Mouse (Mus musculus) retina, adult 2 months (tissue): ENCODE results near the gene Atf6b.

Source experiments
- DNase-seq: peaks from one replicate; pipeline ENCODE4 v3.0.0-alpha.2; 2012; ENCODE audit warnings: low read depth, low spot score

The Atf6b gene

DNA sequence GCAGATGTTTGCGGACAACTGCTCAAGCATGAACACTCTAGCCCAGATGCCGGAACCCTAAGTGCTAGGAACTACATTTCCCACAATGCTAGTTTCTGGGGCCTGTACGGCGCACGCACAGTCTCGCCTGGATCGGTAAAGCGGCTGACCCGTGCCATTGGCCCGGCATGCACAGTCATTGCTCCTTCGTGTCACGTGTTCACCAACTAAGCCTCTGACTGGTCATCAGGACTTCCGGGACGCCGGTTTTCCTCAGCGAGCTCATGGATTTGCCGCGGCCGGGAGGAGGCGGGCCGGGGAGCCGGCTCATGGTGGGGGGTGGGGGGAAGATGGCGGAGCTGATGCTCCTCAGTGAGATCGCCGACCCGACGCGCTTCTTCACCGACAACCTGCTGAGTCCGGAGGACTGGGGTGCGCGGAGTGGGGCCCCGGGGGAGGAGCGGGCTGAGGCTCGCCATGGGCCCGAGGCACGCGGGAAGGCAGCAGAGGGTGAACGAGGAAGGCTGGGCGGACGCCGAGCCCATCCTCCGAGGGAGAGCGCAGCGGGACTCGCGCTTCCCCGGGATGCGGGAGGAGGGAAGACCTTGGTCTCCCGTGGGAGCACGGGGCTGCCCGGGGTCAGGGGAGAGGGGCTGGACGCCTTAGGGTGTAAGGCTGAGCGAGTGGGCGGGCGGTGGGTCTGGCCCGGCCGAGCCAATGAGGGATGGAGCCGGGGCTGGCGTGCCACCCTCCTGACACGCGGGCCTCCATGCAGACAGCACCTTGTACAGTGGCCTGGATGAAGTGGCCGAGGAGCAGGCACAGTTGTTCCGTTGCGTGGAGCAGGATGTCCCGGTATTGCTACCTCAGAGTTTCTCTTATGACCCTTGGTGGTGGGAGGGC is at the start of gene Atf6b:
TSS of gene Atf6b (plus strand) at position 241 of the 882 bp plus-strand sequence.
- peak; percentile 95 for DNase-seq

DNA sequence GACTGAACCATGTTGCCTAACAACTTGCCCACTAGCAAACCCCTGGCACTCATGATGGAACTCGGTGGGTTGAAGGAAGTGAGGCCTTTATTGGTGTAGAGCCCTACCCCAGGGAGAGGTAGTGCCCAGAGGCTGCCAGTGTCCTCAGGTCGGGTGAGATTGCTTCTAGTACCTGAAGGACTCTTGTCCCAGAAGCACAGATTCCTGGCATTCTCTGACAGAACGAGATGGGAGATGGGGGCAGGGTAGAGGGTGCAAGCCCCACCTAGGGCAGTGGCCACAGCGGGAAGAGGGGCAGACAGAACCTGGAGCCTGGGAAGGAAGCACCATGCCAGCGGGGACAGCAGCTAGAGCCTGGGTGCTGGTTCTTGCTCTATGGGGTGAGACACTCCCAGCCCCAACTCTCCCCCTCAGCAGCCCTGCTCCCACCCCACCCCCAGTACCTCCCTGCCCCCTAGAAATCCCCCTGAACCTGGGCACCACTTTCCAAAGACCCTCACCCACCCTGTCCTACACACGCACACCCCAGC is 49.3 kb upstream of the Atf6b start, which contains the start of gene Ager:
TSS of gene Ager (plus strand) at position 297 of the 530 bp plus-strand sequence.
- no peak for DNase-seq

DNA sequence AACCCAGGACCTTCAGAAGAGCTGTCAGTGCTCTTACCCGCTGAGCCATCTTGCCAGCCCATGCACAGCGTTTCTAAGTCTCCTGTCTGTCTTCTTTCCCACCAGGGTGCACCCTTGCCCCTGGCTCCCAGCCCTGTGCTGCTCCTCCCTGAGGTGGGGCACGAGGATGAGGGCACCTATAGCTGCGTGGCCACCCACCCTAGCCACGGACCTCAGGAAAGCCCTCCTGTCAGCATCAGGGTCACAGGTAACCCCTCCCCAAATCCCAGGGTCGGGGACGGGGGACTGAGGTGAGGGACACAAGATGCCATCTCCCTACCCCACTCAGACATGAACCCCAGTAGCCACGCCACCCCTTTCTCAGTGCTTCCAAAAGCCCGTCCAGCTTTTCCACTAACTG is 47.1 kb upstream of the Atf6b start:
- no peak for DNase-seq

DNA sequence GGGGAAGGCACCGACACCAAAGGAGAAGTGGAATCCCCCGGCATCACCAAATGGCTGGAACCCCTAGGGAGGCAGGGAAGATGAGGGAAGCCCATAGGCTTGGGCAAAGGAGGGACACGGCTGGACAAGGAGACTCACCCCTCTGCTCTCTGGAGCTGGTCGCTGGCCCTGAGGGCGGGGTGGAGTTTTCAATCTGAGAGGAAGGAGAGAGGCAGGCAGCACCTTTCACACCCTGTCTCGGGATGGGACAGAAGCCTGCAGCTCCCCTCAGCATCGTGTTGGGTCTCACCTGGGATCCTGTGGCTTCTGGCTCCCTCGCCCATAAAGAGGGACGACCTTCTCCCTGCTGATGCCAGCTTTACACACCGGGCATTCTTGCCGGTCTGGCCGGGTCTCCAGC is 45.1 kb upstream of the Atf6b start:
- DNase-seq, result no peak

DNA sequence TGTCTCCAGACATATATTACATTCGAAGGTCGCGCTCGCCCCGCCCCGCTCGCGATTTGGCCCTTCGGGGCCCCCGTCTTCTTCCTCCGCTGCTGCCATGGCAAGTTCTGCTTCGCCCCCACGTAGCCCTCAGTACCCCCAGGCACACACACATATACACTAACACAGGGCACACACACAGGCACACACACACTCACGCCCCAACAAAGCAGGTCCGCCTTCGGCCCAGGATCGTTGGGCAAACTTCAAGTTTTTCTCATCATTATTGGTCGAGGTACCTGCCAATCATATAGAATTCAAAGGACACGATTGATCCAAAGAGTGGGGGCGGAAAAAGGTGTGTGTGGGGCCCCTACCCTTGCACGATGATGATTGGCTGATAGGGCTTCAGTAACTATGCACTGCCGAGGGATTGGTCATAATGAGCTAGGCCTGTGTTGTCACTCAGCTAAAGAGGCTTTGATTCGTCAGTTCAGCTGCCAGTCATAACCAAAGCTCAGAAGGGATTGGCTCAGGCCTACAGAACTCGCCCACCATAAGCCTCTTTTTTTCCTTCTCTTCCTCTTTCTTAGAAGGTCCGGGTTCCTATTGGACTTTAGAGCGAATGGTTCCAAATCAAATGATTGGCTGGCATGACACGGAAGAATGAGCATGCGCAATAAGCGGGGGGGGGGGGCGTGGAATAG is 43.4 kb upstream of the Atf6b start, which contains the start of gene Rnf5:
TSS of gene Rnf5 (minus strand) at position 316 of the 686 bp plus-strand sequence.
- peak; percentile 100 for DNase-seq

DNA sequence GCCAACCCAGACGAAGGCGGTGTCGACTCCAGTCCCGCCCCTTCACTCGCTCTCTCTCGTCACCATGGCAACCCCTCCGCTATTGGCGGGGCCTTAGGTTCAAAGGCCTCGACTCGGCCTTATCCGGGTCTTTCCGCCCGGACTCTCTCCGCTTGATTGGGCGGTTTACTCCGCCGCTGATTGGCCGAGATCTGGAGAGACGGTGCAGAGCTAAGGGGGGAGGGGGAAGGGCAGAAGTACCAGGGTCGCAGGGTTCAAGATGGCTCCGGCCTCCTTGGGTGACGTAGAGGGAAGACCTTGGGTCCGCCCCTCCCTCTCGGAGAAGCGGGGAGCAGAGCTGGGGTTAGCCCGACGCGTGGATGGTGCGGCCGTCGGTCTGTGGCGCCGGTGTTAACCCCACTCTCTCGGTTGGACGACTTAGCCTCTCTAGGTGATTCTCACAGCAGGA is 42.9 kb upstream of the Atf6b start, which contains the start of gene Agpat1:
TSS of gene Agpat1 (plus strand) at position 202 of the 448 bp plus-strand sequence.
- peak; percentile 100 for DNase-seq

DNA sequence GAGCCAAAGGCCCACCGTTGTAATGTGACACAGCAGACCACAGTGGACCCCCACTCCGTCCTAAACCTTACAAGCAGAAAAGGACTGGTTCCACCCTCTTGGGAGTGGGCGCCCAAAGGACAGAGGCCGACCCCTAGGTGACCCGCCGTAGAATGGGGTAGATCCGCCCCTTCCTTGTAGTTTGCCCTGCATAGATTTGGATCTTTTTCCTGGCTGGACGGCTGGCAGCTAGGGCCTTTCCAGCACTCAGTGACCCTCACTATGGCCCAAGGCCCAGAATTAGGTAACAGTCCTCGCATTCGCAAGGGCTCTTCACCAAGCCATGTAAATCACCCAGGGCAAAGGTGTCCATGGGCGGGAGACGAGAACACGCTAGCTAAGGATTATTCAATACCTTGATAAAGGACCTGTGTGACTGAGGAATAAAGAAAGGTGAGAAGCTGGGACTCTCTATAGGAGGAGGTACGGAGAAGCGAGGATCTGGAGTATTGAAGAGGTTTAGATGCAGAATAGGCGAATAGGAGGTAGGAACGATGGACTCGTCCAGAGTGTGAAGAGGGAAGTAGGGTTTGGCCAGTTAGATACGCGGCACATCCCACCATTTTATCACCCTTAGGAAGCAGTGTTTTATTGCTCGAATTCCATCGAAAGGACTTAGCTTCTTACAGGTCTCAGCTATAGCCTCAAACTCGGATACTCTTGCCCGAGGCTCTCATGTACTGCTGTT is 42.3 kb upstream of the Atf6b start:
- no peak for DNase-seq

DNA sequence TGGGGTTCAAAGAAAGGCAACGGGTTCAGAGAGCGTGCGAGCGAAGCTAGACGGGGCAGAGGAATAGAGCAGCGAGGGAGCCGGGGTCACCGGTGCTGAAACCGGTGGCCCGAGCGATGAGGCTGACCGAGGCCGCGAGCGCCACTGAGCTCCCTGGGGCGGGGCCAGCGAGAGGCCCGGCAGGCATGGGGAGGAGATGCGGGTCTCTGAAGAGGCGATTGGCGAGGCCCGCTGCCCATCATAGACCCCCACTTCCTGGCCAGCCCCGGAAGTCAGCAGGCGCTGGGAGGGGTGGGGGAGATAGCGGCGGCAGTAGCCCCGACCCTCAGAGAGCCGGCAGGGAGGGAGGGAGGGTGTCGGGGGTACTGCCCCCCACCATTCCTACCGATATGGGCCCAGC is 41.3 kb upstream of the Atf6b start:
- peak; percentile 85 for DNase-seq

DNA sequence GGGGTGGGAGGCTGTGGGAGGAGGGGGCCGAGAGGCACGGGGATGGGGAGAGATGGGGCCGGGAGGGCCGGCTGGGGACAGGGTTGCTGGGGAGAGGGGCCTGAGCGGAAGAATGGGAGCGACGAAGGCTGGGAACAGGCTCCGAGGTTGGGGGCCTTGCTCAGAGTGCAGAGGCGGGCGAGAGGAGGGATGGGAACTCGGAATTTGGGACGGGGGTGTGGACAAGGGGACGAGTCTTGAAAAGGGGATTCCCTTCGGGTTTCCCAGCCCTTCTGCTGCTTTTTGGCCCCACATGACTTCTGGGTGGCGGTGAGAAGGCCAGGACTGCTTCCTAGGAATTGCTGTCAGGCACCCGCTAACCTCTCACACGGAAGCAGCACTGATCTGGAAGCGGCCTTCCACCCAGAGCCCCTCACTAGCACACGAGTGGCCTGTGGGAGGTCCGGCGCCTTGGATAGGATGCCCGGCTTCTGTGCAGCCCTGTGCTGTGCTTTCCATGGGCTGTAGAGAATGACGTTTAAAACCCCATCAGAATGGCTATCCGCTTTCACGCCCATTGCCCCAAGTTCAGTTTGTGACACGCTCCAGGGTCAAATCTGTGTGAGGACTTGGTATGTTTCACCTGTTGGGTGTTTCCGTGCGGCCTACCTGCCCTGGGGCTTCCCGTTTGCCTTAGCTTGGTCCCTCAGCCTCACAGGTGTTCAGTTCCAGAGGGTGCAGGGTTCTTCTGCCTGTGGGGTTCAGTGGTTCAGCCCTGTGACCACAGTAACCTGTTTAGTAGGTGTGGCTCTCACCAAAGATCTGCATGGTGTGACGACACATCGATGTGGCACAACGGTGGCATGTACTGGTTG is 40.5 kb upstream of the Atf6b start:
- DNase-seq, result no peak

DNA sequence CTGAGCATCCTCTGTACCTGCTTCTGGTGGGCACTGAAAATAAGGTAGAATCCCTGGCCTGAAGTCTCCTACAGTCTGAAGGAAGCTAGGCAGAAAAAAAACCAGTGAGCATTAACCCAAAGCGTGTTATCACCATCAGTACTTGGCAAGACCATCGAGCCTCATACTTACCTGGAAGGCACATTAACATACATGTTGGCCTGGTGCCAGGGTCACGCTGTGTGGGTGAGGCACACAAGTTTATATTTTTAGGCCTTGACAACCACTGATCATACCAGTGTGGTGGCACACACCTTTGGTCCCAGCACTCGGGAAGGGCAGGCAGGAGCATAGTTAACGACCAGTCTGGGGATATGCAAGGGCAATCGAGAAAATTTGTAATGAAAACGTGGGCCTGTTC is 38.9 kb upstream of the Atf6b start:
- no peak for DNase-seq

DNA sequence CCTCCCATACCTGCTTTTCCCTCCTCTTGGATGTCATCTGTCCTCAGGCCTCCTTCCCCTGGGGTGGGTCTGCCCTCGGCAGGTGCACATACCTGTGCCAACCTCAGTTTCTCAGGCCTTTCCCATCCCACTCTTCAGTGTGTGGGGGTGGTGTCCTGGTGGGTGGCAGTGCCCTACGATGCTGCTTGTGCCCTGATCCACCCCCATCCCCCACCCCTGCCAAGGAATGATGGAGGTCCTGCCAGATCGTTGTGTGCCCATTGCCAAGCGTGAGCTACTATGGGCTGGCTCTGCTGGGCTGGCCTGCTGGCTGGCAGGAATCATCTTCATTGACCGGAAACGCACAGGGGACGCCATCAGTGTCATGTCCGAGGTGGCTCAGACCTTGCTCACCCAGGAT is 35.9 kb upstream of the Atf6b start:
- no peak for DNase-seq

DNA sequence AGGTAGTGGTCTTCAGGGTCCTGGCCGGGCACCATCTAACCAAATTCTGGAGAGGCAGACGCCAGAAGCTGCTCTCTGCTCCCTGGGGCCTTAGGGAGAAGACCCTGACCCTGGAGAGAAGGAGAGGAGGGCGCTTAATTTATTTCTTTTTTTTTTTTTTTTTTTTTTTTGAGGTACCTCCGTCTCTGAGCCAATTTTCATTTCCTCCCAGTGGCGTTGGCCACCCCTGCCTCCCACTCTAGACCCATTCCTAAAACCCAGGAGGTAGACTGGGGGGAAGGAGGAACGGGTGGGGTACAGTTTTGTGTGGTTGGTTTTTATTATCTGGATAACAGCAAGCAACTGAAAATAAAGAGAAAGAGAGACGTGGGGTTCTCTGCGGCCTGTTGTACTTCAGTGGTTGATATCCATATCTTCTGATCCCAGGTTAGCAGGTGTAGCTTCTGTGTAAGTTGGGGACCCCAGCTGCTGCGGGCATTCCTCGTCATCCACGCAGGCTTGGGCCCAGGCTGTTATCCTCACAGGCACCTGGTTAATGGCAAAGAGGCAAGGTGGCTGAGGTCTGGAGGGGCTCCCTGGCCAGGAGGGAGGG is 33.8 kb upstream of the Atf6b start:
- no peak for DNase-seq

DNA sequence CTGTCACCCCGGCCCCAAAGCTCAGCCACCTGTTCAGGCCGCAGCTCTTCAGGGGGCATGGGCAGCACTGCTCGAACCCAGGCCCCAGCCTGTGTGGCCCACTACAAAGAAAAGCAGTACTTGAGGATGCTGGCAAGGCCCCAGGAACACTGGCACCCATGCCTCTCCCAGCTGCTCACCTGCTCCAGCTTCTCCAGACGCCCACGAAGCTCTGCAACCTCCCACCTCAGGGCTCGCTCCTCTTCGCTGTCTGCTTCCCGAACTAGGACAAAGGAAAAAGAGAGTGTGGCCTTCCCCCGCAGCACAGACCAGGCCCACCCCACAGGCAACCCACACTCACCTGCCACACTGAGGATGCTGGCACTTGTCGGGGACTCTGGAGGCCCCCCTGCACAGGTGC is 33.1 kb upstream of the Atf6b start:
- no peak for DNase-seq

DNA sequence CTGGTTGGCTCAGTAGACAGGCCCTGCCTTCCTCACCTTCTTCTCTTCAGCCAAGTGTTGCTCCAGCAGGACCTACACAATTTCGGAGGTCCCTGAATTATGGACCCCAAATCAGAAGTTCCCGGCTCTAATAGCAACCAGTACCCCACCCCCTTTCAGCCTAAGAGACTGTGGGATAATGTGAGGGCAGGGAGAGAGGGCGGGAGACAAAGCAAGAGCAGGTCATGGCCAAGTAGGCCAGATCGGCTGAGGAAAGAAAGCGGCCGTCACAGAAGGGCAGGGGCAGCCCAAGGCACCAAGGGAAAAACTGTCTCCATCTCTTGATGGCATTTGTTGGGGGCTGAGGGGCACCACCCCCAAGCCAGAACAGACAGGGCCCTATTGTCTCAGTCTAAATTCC is 31.1 kb upstream of the Atf6b start, which contains the start of gene Egfl8:
TSS of gene Egfl8 (minus strand) at position 101 of the 400 bp plus-strand sequence.
- no peak for DNase-seq

DNA sequence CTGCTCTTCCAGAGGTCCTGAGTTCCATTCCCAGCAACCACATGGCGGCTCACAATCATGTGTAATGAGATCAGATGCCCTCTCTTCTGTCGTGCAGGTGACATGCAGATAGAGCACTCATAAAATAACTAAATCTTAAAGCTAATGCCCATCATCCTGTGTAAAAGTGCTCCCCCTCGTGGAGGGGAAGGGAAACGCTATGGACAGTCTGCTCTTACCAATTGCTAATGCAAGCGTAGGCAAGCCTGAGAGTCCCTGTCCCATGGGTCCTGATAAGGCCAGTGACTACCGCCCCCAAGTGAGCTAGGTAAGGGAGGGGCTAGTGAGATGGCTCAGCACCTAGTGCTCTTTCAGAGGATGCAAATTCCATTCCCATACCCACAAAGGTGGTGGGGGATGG is 27.9 kb upstream of the Atf6b start:
- no peak for DNase-seq

DNA sequence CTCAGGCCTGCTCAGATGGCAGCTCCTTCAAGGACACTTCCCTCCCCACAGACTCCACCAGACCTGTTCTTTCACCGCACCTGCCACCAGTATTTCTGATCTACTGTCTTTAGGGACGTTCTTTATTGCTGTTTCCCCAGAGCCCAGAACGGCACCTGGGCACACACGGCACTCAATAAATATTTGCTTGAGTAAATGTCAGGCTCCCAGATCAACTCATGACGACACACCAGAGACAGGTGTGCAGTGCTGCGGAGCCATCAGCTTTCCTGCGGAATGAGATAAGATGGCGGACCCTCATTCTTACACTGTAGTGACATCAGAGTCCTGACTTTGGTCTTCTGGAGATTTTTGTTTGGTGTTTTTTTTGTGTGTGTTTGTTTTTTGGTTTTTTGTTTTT is 25.9 kb upstream of the Atf6b start:
- no peak for DNase-seq

DNA sequence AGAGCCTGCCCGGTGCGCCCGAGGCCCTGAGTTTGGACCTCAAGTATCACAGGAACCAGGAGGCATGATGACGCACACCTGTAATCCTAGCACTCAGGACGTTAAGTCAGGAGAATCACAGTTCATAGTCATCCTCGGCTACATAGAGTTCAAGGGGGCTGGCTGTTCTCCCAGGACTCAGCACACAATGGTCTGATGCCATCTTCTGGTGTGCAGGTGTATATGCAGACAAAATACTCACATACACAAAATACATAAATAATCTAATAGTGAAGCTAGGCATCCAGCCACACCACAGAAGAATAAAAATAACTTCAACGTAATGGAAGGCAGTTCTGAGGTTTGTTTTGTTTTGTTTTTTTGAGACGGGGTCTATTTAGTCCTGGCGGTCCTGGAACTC is 23.8 kb upstream of the Atf6b start:
- DNase-seq, result no peak

DNA sequence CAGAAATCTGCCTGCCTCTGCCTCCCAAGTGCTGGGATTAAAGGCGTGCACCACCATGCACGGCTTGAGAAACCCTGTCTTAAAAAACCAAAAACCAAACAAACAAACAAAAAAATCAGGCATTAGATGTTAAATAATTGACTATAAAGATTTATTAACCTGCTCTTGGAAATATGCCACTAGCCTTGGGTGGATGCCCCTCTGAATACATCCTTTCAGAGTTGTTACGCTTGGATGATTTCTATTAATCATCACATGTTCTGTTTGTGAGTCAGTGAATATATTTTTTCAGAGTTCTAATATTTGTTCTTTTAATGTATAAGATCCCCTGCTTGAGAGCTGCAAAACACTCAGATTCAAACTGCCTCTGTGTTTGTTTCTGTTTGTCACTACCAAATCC is 22.0 kb upstream of the Atf6b start:
- no peak for DNase-seq

DNA sequence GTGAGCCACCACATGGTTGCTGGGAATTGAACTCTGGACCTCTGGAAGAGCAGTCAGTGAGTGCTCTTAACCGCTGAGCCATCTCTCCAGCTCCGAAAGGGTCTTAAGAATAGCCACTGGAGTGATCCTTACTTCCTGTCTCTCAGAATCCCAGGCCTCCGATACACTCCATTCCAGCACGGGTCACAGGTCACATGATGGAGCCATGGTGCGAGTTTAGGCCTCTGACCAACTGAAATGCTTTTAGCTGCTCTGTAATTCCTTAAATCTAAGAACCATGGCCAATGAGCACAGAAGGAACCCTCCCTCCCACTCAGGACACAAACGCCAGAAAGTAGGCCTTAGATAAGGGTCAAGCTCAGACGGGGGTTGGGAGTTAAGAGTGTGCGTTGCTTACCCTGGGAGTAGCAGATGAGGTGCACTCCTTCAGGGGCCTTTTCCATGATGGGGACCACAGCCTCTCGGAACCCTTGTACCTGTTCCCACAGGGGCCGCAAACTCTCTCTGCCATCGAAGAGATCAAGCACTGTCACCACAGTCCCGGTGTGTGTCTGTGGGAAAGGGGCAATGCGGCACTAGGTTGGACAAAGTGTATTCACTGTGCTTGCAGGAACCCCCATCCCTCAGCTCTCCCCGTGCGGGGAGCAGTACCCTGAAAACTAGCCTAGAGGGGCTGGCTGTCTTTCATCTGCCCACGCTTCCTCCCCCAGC is 20.7 kb upstream of the Atf6b start:
- DNase-seq, result no peak

DNA sequence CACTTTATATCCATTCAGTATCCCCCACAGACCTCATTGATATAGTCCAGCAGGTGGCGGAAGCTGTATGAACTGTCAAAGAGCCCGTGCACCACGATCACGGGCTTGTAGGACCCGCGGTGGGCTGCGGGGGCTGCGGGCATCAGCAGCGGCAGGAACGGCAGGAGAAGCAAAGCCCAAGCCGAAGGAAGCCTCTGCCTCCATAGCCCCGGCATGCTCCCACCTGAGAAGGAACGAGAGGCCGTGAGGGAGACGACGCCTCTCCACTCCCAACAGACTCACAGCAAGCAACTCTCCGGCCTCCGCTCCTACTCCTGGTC is 20.2 kb upstream of the Atf6b start:
- no peak for DNase-seq
